Mouse (Mus musculus) kidney, adult 18-20 months (tissue): Measurements from ENCODE around the gene Rnf135.
"Not testable (repeated sequence)": the region's sequence is repeated elsewhere in the genome, so short reads cannot be mapped to it uniquely, and the experiment has no call there.

Experiments
- DNase-seq: peaks from one replicate; pipeline ENCODE4 v3.0.0; 2021

Gene Rnf135

DNA sequence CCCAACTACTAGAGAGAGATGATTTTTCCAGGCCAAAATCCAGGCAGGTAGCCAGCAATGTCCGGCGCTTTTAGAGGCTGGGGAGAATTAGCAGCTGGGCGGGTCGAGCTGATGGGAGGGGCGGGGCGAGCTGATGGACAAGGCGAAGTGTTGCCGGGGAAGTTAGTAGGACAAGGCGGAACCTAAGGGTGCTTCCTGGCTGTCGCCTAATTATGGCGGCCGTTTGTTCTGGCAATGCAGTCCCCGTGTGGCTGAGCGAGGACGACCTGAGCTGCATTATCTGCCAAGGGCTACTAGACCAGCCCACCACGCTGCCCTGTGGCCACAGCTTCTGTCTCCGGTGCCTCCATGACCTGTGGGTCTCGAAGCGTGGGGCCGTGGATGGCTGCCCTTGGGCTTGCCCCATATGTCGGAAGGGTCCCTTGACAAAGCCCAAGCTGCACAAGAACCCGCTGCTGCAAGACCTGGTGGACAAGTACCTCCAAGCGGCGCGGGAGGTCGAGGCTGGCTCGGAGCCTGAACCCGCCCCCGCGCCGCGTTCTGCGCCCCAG, at the start of gene Rnf135:
Gene Rnf135 (plus strand): TSS at position 147 of the 551 bp plus-strand sequence.
- DNase-seq, result peak; percentile 94

DNA sequence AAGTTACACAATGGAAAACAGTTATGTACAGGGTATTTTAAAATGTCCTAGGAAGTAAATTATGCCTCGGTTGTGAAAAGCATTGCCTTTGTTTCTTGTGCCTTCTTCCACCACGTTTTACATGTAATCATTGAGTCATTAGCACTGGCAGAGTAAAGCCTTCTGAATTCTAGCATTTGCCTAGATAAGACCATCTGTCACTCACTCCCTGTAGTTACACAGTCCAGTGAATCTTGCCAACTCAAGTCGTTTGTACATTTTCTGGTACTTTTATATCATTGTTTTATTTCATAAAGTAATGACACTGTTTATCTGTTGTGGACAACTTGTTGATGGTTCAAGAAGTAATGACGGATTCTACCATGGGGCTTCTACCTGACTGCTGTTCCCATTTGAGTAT, 48.9 kb upstream of the Rnf135 start:
- DNase-seq, result no peak

DNA sequence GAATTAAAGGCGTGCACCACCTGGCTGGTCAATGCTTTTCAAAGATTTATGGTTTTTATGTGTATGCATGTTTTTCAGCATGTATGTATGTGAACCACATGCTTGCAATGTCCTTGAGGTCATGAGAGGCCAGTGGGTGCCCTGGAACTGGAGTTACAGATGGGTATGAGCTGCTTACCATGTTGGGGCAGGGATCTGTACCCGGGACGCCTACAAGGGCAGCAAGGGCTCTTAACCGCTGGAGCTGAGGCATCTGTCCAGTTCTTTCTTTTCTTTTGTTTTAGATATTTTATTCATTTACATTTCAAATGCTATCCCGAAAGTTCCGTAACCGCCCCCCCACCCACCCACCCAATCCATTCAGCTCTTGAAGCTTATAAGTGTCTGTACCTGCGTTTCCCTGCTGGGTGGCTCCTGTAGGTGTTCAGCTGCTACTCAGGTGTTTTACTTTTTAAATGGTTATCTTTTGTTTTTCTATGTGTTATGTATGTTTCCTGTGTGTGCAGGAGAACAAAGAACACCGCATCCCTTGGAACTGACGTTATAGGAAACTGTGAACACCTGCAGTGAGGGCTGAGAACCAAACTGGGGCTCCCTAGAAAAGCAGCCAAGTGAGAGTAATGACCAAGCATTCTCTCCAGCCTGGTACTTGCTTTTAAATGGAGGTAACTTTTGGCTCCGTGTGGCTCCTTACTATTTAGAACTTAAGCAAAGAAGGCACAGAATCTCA, 47.5 kb upstream of the Rnf135 start:
- DNase-seq, result no peak

DNA sequence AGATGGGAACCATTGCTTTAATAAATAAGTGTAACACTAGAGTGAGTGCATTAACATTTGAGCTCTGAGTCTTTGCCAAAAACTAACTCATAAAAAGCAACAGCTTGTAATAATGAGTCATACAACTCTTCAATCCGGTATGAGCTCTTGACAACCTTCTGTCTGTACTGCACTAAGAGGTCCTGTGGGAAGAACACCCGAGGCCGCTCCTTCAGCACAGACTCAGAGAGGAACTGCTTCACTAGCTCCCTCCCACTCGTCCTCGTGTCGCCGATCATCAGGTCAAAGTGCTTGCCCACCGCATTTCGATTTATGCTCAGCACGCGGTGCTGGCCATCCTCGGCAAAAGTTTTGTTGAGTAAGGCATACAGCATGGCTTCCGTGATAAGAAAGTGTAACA, 46.9 kb upstream of the Rnf135 start:
- no peak for DNase-seq

DNA sequence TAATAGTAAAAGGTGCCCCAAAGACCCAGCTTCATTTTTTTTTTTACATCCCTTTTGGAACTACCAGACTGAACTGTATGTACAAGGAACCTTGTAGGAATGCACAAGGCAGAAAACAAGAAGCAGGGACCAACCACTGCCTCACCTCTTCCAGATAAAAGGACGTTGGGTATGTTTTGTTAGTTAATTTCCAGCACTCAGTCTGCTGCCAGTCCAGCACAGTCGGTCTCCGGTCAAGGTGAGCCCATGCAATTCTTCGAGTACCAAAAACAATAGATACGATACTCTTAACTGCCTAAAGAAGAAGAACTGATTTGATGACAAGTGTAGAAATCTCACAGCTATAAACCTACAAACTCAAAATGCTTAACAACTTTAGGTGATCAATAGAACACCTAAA, 45.9 kb upstream of the Rnf135 start:
- no peak for DNase-seq

DNA sequence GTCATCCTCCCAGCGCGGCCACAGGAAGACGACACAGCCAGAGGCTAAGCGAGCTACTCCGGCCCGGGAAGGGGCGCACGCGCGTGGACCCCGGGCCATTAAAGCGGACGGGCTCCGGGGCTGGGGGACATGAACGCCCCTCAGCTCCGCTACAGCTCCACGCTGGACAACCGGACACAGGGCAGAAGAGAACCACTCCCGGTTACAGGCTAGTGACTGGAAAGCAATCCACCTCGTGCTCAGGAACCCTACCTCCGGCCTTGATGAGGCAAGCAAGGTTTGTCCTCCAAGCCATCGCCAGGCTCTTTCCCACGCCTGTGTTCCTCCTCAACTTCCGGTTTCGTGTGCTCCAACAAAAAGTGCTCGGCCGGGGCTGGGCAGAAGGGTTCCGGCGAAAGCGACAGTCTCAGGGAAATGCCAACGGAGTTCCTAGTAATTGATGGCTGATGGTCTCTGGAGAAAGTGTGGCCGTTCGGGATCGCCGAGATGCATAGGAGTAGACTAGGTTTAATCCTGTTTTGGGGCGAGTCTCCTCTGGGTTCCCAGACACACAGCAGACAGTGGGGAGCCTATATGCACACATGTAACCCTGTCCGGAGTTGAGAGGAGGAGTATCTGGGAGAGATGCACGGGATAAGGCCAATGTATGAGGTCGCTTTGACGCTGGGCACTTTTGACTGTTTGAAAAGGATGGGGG, 41.7 kb upstream of the Rnf135 start, which contains the start of gene Tefm:
Gene Tefm (minus strand): TSS at position 351 of the 697 bp plus-strand sequence.
- DNase-seq, result peak; percentile 88

DNA sequence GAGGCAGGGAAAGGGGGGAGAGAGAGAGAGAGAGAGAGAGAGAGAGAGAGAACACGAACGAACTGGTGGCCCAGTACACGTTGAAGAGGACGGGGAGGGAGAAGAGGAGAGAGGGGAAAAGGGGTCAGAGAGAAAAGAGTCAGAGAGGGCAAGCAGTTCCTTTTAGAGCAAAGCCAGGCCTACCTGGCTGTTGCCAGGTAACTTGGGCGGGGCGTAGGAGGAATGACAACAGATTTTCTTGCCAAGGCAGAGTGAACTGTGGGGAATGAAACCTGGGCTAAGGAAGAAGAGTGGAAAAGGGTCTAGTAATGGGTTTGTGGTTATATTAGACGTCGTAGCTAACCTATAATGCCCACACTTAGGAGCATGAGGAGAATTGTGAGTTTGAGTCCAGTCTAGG, 40.8 kb upstream of the Rnf135 start:
- no peak for DNase-seq

DNA sequence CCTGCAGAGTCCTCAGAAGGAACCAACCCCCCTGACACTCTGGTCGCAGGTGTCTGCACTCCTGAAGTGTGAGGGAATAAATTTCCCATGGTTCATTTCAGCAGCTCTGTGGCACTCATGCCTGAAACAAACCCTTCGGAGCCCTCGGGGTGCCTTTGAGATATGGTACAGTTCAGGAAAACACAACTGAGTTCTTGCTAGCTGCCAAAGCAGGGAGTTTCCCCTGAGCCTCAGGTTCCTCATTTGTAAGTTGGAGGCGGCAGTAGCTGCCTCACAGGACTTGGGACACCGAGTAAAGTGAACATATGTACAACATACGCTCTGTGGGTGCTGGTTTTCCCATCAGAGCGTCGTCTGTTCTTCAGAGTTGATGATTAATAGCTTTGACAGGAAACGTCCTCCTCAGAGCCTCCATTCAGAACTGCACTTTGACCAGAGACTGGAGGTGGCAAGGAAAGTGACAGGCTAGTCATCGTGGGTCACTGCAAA, 37.8 kb upstream of the Rnf135 start:
- DNase-seq, result peak; percentile 51

DNA sequence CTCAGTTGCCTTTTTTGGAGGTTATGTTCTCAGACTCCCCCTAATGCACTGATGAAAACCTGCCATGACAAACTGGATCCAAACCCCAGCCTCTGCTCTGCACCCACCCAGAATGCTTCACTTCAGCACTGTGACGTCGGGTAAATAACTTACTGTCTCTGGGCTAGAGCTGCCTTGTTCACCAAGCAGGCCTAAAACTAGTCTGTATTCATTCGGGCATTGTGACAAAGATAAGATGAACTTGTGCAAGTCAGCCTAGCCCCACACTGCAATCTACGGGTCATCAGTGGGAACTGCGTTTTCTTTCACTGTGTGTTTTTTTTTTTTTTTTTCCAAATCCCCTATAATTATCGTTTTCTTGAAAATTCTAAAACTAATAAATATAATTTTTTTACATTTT, 35.9 kb upstream of the Rnf135 start:
- no peak for DNase-seq

DNA sequence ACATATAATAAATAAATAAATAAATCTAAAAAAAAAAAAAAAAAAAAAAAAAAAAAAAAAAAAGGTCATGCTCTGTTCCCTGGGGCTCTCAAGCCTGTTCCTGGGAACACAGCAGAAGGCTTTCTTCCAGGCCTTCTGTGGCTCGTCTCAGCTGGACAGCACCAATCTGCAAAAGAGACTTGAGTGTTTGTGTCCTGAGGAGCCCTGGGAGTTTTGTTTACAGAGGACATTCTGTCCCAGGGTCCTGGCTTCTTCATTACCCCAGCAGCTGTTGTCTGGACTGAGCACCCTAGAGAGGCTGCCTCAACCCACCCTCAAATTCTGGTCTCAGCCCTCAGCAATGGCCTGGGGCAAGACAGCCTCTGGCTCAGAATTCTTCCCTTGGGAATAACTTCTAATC, 35.3 kb upstream of the Rnf135 start:
- no peak for DNase-seq

DNA sequence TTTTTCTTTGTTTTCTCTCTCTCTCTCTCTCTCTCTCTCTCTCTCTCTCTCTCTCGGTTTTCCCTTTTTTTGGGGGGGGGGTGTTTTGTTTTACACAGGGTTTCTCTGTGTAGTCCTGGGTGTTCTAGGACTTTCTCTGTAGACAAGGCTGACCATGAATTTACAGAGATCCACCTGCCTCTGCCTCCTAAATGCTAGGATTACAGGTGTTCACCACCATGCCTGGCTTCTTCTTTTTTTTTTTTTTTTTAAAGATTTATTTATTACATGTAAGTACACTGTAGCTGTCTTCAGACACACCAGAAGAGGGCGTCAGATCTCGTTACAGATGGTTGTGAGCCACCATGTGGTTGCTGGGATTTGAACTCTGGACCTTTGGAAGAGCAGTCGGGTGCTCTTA, 34.7 kb upstream of the Rnf135 start:
- DNase-seq, result not testable (repeated sequence)

DNA sequence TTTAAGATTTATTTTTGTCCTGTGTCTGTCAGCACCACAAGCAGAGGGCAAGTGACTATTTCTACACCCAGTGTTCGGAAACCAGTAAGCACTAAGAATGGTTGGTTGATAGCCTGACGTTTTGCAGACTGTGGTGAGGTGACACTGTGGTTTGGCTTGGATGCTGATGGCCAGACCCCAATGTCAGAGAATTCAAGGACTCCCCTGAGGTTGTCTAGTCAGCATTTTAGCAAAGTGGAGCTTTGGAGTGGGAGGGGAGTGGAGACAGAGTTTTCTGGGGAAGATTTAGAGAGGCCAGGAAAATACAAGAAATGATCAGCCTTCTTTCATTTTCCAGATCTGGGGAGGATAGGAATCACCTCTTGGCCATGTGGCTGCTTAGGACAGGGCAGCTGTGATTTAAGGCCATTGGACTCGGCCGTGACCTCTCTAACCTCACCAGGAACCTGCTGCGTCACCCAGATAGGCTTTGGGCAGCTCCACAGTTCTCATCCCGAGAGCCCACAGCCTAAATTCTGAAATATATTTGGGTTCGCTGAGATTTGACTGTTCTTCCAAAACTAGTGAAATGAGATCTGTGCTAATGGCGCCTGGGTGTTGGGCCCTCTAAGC, 34.1 kb upstream of the Rnf135 start:
- DNase-seq, result no peak

DNA sequence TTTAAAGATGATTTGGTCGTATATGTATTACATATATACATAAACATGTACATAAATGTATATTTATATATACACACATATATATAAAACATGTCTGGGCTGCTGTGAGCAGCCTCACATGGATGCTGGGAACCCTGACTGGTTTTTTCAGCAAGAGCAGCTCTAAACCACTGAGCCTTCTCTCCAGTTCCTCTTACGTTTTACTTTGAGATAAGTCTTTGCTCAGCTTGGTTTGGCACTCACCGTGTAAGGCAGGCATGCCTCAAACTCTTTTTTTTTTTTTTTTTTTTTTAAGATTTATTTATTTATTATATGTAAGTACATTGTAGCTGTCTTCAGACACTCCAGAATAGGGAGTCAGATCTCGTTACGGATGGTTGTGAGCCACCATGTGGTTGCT, 33.1 kb upstream of the Rnf135 start:
- DNase-seq, result no peak

DNA sequence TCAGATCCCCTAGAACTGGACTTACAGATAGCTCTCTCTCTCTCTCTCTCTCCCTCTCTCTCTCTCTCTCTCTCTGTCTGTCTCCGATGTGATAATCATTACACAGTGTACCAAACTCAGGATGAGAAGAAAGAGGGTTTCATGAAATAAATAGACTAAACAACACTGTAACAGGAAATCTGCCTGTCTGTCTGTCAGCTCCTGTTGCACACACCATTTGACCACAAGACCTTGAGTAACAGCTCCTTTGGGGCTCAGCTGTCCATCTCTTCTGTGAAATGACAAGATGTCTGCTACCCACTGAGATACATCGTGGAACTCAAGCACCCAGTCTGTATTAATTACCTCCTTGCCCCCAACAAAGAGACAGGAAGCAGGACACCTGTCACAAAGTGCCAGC, 32.1 kb upstream of the Rnf135 start:
- DNase-seq, result no peak

DNA sequence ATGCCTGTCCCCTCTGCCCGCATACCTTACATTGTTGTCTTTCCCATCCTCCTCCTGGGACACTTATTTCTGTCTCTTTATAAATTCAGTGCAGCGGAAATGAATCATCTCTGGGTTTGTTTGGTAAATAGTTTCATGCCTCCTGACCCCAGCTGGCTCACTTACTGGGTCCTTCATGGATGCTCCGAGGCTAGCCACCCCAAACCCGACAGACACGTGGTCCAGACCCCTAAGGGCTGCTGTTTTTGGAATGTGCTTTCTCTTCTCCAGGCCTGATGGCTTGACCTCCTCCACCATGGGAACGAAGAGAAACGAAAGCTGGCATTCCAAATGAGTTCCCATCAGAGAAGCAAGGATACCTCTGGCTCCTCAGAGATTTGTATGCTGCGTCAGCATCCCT, 31.3 kb upstream of the Rnf135 start:
- no peak for DNase-seq

DNA sequence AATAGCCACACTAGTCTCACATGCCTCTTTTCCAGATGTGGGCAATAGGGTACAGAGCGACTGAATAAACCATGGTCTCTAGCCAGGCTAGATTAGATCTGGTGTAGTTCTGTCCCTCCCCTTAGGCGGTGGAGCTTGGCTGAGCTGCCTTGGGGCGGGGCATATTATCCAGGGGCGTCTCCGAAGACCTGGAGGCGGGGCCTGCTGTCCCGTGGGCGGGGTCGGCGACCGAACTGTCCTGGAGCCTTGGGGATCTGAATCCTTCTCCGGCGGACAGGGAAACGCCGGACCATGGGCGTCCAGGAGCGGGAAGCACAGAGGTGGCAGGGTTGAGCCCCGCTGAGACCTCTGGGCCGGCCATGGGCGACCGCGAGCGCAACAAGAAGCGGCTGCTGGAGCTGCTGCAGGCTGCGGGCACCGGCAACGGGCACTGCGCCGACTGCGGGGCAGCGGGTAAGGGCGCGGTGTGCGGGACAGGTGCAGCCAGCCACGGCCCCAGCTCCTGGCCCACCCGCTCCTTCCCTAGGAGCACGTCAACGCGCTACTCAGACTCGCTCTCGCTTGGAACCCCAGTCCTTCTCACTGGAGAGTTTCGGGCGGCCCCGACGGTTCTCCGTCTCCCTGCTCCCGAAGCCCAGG, 29.7 kb upstream of the Rnf135 start, which contains the start of gene Adap2:
Gene Adap2 (plus strand): TSS at position 249 of the 639 bp plus-strand sequence.
- DNase-seq, result peak; percentile 97

DNA sequence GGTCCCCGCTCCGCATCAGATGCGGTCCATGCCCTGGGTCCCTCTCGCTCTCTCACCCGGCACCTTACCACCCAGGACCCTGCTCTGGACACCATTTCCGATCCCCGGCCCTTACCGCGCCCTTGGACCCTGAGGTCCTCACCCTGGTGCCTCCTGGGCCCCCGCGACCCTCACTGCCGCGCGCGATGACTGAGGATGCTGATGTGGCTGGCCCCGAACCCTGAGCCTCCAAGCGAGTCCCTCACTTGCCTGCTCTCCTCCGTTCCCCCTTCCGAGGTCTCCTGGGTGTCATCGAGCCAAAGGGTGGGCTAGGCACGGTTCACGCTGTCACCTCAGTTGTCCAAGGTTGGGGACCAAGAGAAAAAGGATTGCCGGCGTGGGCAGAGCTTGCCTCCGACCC, 29.1 kb upstream of the Rnf135 start:
- no peak for DNase-seq

DNA sequence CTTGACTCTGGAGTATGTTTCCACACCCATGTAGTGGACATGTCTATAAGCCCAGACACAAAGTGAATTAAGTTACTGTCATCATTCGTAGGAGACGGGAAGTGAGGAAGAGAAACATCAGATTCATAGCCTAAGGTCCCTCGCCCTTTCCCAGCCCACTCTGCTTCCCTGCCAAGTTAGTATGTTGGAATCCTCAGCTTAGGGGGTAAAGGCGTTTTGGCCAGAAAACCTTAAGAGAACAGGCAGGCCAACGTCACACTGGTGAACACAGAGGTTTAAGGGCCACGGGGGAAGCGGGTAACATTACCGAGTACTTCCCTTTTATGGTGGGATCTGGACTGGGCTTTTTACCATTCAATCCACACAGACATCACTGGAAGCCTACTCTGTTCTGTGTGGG, 28.1 kb upstream of the Rnf135 start:
- DNase-seq, result no peak

DNA sequence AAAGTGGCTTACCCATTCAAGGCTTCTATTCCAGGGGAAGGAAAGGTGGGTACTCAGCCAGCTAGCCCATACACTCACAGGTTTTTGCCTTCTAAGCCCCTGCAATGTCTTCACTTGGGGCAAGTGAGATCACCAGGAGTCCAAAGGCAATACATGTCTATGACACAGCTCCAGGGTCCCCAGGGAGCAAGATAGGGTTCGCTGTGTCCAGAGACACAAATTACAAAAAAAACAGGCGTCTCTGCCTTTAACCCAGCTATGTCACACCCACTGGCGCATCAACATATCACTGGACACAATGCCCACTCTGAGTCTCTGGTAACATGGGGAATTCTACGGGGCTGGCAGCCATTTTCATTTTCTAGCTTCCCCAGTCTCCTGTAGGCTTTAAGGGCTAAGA, 27.7 kb upstream of the Rnf135 start:
- no peak for DNase-seq

DNA sequence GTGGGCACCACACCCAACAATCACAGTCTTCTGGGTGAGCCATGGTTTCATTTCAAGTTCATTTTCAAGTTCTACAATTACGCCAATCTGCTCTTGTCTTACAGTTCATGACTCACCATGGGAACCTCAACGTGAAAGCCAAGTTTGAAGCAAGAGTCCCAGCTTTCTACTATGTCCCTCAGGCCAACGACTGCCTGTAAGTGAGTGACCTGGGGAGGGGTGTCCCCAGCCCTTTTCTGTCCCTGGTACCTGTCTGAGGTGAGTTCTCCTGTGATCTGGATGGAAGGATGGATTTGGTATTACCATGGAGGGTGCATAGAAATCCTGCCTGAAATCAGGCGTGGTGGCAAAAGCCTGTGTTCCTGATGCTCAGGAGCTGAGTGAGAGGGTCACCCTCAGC, 26.8 kb upstream of the Rnf135 start:
- DNase-seq, result no peak

DNA sequence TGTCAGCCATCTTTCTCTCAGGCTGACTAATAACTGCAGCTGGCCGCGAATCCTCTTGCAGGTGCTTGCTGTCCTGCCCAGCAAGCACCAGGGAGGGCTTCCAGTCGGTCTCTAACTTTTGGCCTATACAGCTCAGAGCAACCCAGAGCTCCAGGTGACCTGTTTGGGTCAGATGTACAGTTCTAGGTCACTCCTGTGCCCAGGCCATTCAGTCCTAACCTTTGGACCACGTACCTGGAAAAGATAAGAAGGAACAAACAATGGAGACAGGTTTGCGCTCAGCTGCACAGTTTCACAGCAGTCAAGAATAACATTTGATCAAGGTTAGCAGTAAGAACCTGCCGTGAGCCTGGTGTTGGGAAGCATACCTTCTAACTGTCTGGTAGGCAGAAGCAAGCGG, 24.6 kb upstream of the Rnf135 start:
- DNase-seq, result no peak

DNA sequence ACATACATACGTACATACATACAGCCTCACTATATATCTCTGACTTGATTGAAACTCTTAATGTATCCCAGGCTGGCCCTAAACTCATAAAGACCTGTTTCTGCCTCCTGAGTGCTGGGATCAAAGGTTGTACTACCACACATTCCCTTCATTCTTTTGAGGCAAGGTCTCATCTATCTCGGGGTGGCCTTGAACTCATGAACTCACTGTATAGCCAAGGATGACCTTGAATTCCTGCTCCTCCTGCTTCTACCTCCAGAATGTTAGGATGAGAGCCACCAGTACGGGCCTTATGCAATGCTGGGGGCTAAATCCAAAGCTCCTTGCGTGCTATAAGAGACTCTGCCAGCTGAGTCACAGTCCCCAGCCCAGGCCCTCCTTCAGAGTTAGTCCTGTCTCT, 22.6 kb upstream of the Rnf135 start:
- no peak for DNase-seq
